Mouse (Mus musculus): ENCODE measurements around the gene Hcar2. TPM values are rescaled to one million over a fixed set of nuclear protein-coding genes. Genes with fewer than 3 reads are reported as not detected.

The Hcar2 gene
- polyA plus RNA-seq, 1 experiment, result 0.05 TPM

DNA sequence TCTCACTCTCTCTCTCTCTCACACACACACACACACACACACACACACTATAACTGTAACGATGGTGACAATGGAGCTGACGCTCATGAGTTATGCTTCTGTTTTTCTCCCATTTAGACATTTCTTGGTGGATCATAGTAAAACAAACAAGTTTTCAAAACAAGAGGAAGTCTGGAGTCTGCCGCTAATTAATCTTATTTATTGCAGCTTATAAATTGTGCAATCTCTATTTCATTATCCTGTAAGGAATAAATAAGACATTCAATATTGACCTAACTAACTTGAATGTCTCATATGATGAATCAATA, 44.1 kb downstream of the Hcar2 start:
- no peaks in the 10 kb centered on the region for H3K27me3 ChIP-seq (ENCODE audit: control insufficient read depth, insufficient read depth, low read length)
- H3K4me3 ChIP-seq (ENCODE audit: control insufficient read depth, low read depth, low read length), result no peak overlapping the region
- TF ChIP-seq CTCF (IDR thresholded peaks at IDR 0.05; ENCODE audit: control insufficient read depth, insufficient read depth, insufficient replicate concordance, low read depth, low read length) (no peak), POLR2A (IDR thresholded peaks at IDR 0.05; ENCODE audit: control insufficient read depth, low read depth, low read length) (no peak)
- H3K4me1 ChIP-seq (ENCODE audit: control insufficient read depth, insufficient read depth, low read length), result no peaks in the 10 kb centered on the region
- H3K36me3 ChIP-seq (ENCODE audit: control insufficient read depth, insufficient read depth, low read length), result no peaks in the 10 kb centered on the region; the same call in 1 of the 2 replicates
- H3K27ac ChIP-seq (ENCODE audit: control insufficient read depth, insufficient read depth, low read depth, low read length), result no peak overlapping the region

DNA sequence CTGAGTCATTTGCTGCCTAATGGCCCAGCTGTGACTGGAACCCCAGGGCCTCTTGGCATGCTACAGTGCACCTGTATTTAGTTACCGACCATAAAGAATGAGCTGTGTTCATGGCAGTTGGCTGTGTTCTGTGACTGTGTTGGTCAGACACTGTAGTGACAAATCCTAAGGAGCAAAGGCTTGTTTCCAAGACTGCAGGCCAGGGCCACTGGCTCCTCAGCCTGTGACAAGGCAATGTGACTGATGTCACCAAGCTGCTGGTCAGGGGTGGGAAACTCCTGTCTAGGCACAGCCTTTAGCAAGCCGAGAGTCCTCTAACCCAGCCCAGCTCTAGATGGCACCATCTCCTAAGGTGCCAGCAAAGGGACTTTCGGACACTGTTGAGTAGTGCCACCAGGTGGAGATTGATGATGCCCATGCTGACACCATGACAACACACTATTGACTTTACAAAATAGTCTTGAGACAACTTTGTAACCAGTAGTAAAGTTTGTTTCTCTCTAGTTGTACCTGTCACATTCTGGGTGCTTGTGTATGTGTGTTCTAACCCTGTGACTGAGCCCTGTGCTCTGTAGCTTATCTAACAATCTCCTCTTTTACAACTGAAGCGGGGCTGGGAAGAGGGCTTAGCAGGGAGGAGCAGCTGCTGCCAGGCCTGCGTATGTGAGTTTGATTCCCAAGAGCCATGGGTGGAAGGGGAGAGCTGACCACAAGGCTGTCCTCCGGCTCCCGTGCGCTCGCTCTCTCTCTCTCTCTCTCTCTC, 44.6 kb downstream of the Hcar2 start:
- Histone ChIP-seq H3K4me3 (ENCODE audit: control insufficient read depth, low read depth, low read length) (no peak overlapping the region), H3K36me3 (ENCODE audit: control insufficient read depth, insufficient read depth, low read length) (no peaks in the 10 kb centered on the region; the same call in 1 of the 2 replicates), H3K27me3 (ENCODE audit: control insufficient read depth, insufficient read depth, low read length) (no peaks in the 10 kb centered on the region), H3K27ac (ENCODE audit: control insufficient read depth, insufficient read depth, low read depth, low read length) (no peak overlapping the region), H3K4me1 (ENCODE audit: control insufficient read depth, insufficient read depth, low read length) (no peaks in the 10 kb centered on the region)
- TF ChIP-seq POLR2A (IDR thresholded peaks at IDR 0.05; ENCODE audit: control insufficient read depth, low read depth, low read length) (no peak), CTCF (IDR thresholded peaks at IDR 0.05; ENCODE audit: control insufficient read depth, insufficient read depth, insufficient replicate concordance, low read depth, low read length) (no peak)

DNA sequence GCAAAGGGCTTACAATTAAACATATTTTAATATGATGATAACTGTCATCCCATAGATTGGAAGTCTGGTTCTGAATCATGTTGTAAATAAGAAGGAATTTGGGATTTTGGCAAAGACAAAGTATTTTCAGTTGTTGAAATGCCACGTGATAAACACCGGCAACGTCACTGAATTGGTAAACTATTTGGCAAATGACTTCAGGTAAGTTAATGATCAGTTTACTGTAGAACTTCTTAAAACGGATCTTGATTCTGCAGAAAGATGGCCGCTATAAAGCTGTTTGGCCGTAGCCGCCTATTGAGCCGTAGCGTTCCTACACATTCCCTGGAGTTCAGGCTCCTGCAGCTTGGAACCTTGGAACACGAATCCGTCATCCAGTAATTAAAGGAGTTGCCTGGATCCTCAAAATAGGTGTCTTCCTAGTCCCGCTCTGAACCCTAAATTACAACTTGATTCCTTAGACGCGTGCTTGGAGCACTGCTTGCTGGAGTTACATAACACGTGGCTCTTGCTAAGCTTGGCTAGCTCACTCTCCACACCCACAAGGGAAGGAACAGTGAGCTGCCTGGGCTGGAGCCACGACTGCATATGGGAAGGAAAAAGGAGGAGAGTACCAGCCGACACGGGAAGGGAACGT, 46.2 kb downstream of the Hcar2 start:
- Histone ChIP-seq H3K36me3 (ENCODE audit: control insufficient read depth, insufficient read depth, low read length) (no peaks in the 10 kb centered on the region; the same call in 1 of the 2 replicates), H3K27me3 (ENCODE audit: control insufficient read depth, insufficient read depth, low read length) (no peaks in the 10 kb centered on the region), H3K27ac (ENCODE audit: control insufficient read depth, insufficient read depth, low read depth, low read length) (no peak overlapping the region), H3K4me1 (ENCODE audit: control insufficient read depth, insufficient read depth, low read length) (no peaks in the 10 kb centered on the region), H3K4me3 (ENCODE audit: control insufficient read depth, low read depth, low read length) (no peak overlapping the region)
- TF ChIP-seq CTCF (IDR thresholded peaks at IDR 0.05; ENCODE audit: control insufficient read depth, insufficient read depth, insufficient replicate concordance, low read depth, low read length) (no peak), POLR2A (IDR thresholded peaks at IDR 0.05; ENCODE audit: control insufficient read depth, low read depth, low read length) (no peak)

DNA sequence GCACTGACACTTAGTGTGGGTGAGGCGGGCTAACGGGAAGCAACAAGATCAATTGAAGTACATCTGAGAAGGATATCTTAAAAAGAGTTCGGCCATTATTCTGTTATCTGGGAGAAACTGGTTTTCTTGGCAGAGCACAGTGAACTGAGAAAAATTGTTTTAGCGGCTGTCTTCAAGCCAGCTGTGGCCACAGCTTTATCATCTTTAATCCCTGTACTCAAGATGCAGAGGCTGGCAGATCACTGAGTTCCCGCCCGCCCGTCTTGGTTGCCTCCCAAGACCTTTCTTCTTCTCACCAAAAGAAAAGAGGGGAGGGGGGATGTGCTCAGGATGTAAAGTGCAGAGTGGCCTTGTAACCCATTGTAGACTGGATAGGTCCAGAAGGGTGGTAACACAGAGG, 48.4 kb downstream of the Hcar2 start:
- no peak for TF ChIP-seq POLR2A (IDR thresholded peaks at IDR 0.05; ENCODE audit: control insufficient read depth, low read depth, low read length)
- no peak for TF ChIP-seq CTCF (IDR thresholded peaks at IDR 0.05; ENCODE audit: control insufficient read depth, insufficient read depth, insufficient replicate concordance, low read depth, low read length)
- Histone ChIP-seq H3K27ac (ENCODE audit: control insufficient read depth, insufficient read depth, low read depth, low read length) (no peak overlapping the region), H3K27me3 (ENCODE audit: control insufficient read depth, insufficient read depth, low read length) (no peaks in the 10 kb centered on the region), H3K36me3 (ENCODE audit: control insufficient read depth, insufficient read depth, low read length) (no peaks in the 10 kb centered on the region; the same call in 1 of the 2 replicates), H3K4me1 (ENCODE audit: control insufficient read depth, insufficient read depth, low read length) (no peaks in the 10 kb centered on the region), H3K4me3 (ENCODE audit: control insufficient read depth, low read depth, low read length) (no peak overlapping the region)

Other genes with a start within 250 kb of the Hcar2 start
- gene Clip1, start 180.9 kb downstream of the Hcar2 start, polyA plus RNA-seq (2012; rRNA removed), result 96.1 and 101 TPM in 2 replicates
- gene Zcchc8, start 144.4 kb downstream of the Hcar2 start, polyA plus RNA-seq (2012; rRNA removed), result 49.2 and 54.8 TPM in 2 replicates
- gene Rsrc2, start 116.1 kb downstream of the Hcar2 start, polyA plus RNA-seq (2012; rRNA removed), result 14.5 and 16.0 TPM in 2 replicates
- gene Kntc1, start 115.8 kb downstream of the Hcar2 start, polyA plus RNA-seq (2012; rRNA removed), result 10.0 and 11.3 TPM in 2 replicates
- gene Hcar1, start 14.5 kb upstream of the Hcar2 start, polyA plus RNA-seq (2012; rRNA removed), result 0.05 and 0.17 TPM in 2 replicates
- gene Denr, start 41.7 kb upstream of the Hcar2 start, polyA plus RNA-seq (2012; rRNA removed), result 40.6 and 55.0 TPM in 2 replicates
- 10.8 and 12.3 TPM in 2 replicates for gene Gm43518, start 61.9 kb upstream of the Hcar2 start, polyA plus RNA-seq (2012; rRNA removed)
- 70.8 and 79.8 TPM in 2 replicates for gene Ccdc62, start 65.2 kb upstream of the Hcar2 start, polyA plus RNA-seq (2012; rRNA removed)
- gene Hip1r, start 108.1 kb upstream of the Hcar2 start, polyA plus RNA-seq (2012; rRNA removed), result 8.7 and 11.0 TPM in 2 replicates
- 46.6 and 47.7 TPM in 2 replicates for gene Vps37b, start 166.8 kb upstream of the Hcar2 start, polyA plus RNA-seq (2012; rRNA removed)
- 21.6 and 24.8 TPM in 2 replicates for gene Abcb9, start 230.3 kb upstream of the Hcar2 start, polyA plus RNA-seq (2012; rRNA removed)
- gene Ogfod2, start 246.8 kb upstream of the Hcar2 start, polyA plus RNA-seq (2012; rRNA removed), result 50.9 and 57.5 TPM in 2 replicates